Mouse (Mus musculus) CH12.LX (cell line): ENCODE results near the gene Cux1. TPM values are rescaled to one million over a fixed set of nuclear protein-coding genes. Genes with fewer than 3 reads are reported as not detected.

ENCODE experiments used
- DNase-seq: peaks from one replicate; pipeline ENCODE4 v3.0.0-alpha.2; 2013; ENCODE audit errors: extremely low read depth
- H3K27ac ChIP-seq: 2 replicates; pipeline ENCODE4 v1.5.1; 2012; ENCODE audit warnings: low read depth, mild to moderate bottlenecking, control low read depth, moderate library complexity; ENCODE audit not compliant: insufficient read depth
- H3K27me3 ChIP-seq: replicated peaks from 2 replicates; pipeline ENCODE3; 2012; ENCODE audit warnings: inconsistent platforms
- H3K36me3 ChIP-seq, 2 experiments: replicated peaks in 1 of 2; 2 replicates each; pipeline versions ENCODE3 to v1.6.1; 2012; ENCODE audit warnings: inconsistent platforms in 1 of 2, low read length in 1 of 2, mild to moderate bottlenecking in 1 of 2, mixed read lengths in 1 of 2, moderate library complexity in 1 of 2; ENCODE audit not compliant: control insufficient read depth in 1 of 2, insufficient read depth in 1 of 2
- H3K4me1 ChIP-seq, 2 experiments: 2 replicates each; pipeline ENCODE4 v1.6.1; 2012; ENCODE audit warnings: inconsistent platforms in 1 of 2, moderate library complexity in 1 of 2; ENCODE audit not compliant: insufficient read depth in 2 of 2, control insufficient read depth in 1 of 2
- H3K4me2 ChIP-seq: 2 replicates; pipeline ENCODE4 v1.6.1; 2012; ENCODE audit warnings: low read depth, mild to moderate bottlenecking, control low read depth; ENCODE audit not compliant: poor library complexity, insufficient read depth, severe bottlenecking
- H3K4me3 ChIP-seq, 3 experiments: fragments of 150-350 bp in 1 of 3; sonication (generic) in 1 of 3; replicated peaks in 1 of 3; 2 replicates each; pipeline versions ENCODE3 to v1.5.1; 2011 to 2012; ENCODE audit warnings: low read depth in 2 of 3, low read length in 2 of 3, mild to moderate bottlenecking in 2 of 3, moderate library complexity in 2 of 3, control low read depth in 1 of 3, improper control_type of control experiment in 1 of 3, inconsistent platforms in 1 of 3, mixed read lengths in 1 of 3; ENCODE audit not compliant: poor library complexity in 1 of 3
- H3K79me2 ChIP-seq: replicated peaks from 2 replicates; pipeline ENCODE4 v1.6.1; 2012; ENCODE audit warnings: mild to moderate bottlenecking, moderate library complexity; ENCODE audit not compliant: control insufficient read depth, poor library complexity, insufficient read depth, severe bottlenecking; ENCODE audit errors: extremely low read depth
- H3K9ac ChIP-seq: 2 replicates; pipeline ENCODE4 v1.6.1; 2012; ENCODE audit warnings: low read depth, mild to moderate bottlenecking, control low read depth, moderate library complexity; ENCODE audit not compliant: insufficient read depth
- H3K9me3 ChIP-seq: replicated peaks from 2 replicates; pipeline ENCODE3; 2012; ENCODE audit warnings: low read length, inconsistent platforms, mixed read lengths
- BHLHE40 ChIP-seq: IDR thresholded peaks from 2 replicates; pipeline ENCODE4 v1.6.1; 2011; ENCODE audit warnings: mild to moderate bottlenecking, low read depth, low read length, improper control_type of control experiment
- CHD1 ChIP-seq: IDR thresholded peaks from 2 replicates; pipeline ENCODE4 v1.6.1; 2012; ENCODE audit warnings: low read depth, low read length, improper control_type of control experiment, inconsistent platforms
- CTCF ChIP-seq, 2 experiments: IDR thresholded peaks in 1 of 2; conservative IDR thresholded peaks in 1 of 2; 2 replicates each; pipeline ENCODE4 v1.5.1; 2011 to 2012; ENCODE audit warnings: low read depth in 2 of 2, low read length in 2 of 2, improper control_type of control experiment in 1 of 2, inconsistent platforms in 1 of 2, mild to moderate bottlenecking in 1 of 2, moderate library complexity in 1 of 2
- EP300 ChIP-seq: IDR thresholded peaks from 2 replicates; pipeline ENCODE4 v1.6.1; 2011; ENCODE audit warnings: low read length, improper control_type of control experiment
- HCFC1 ChIP-seq: IDR thresholded peaks from 2 replicates; pipeline ENCODE4 v1.6.1; 2012; ENCODE audit warnings: low read depth, mild to moderate bottlenecking, inconsistent platforms, low read length, improper control_type of control experiment
- IRF4 ChIP-seq: IDR thresholded peaks from 2 replicates; pipeline ENCODE4 v1.6.1; 2014; ENCODE audit warnings: low read depth, mild to moderate bottlenecking, inconsistent platforms, low read length, improper control_type of control experiment
- KAT2A ChIP-seq: IDR thresholded peaks from 2 replicates; pipeline ENCODE4 v1.6.1; 2012; ENCODE audit warnings: low read length, improper control_type of control experiment, inconsistent platforms; ENCODE audit not compliant: insufficient replicate concordance
- MAFK ChIP-seq: IDR thresholded peaks from 2 replicates; pipeline ENCODE4 v1.6.1; 2011; ENCODE audit warnings: low read length, improper control_type of control experiment; ENCODE audit not compliant: insufficient replicate concordance
- MEF2A ChIP-seq: IDR thresholded peaks from 2 replicates; pipeline ENCODE4 v1.6.1; 2014; ENCODE audit warnings: low read depth, mild to moderate bottlenecking, inconsistent platforms, low read length, improper control_type of control experiment, borderline replicate concordance
- MXI1 ChIP-seq: IDR thresholded peaks from 2 replicates; pipeline ENCODE4 v1.6.1; 2011; ENCODE audit warnings: mild to moderate bottlenecking, low read depth, low read length, improper control_type of control experiment
- NRF1 ChIP-seq: IDR thresholded peaks from 2 replicates; pipeline ENCODE4 v1.6.1; 2014; ENCODE audit warnings: low read depth, mild to moderate bottlenecking, inconsistent platforms, low read length, improper control_type of control experiment, moderate library complexity
- PAX5 ChIP-seq: IDR thresholded peaks from 2 replicates; pipeline ENCODE4 v1.6.1; 2012; ENCODE audit warnings: low read length, inconsistent platforms, mixed read lengths
- POLR2A ChIP-seq: IDR thresholded peaks from 2 replicates; pipeline ENCODE4 v1.6.1; 2011; ENCODE audit warnings: low read depth, mild to moderate bottlenecking, improper control_type of control experiment, low read length
- POLR2AphosphoS2 ChIP-seq: IDR thresholded peaks from 2 replicates; pipeline ENCODE4 v1.6.1; 2011; ENCODE audit warnings: low read depth, low read length, improper control_type of control experiment
- RCOR1 ChIP-seq: conservative IDR thresholded peaks from 2 replicates; pipeline ENCODE4 v1.6.1; 2012; ENCODE audit warnings: low read depth, mild to moderate bottlenecking, inconsistent platforms, low read length, improper control_type of control experiment
- SMC3 ChIP-seq: IDR thresholded peaks from 2 replicates; pipeline ENCODE4 v1.6.1; 2011; ENCODE audit warnings: low read depth, low read length, improper control_type of control experiment
- USF1 ChIP-seq: IDR thresholded peaks from 2 replicates; pipeline ENCODE4 v1.6.1; 2014; ENCODE audit warnings: low read depth, mild to moderate bottlenecking, inconsistent platforms, low read length, improper control_type of control experiment
- ZNF384 ChIP-seq: IDR thresholded peaks from 2 replicates; pipeline ENCODE4 v1.6.1; 2012; ENCODE audit warnings: low read depth, low read length, improper control_type of control experiment, inconsistent platforms
- dilution Hi-C: fragments of 300-500 bp; cut with MboI; formaldehyde crosslinking; loops from 2 replicates; pipeline ENCODE4 v1.14.3; 2020; ENCODE audit warnings: low sequenced_read_pairs; ENCODE audit not compliant: extremely low pct_unique_long_range_greater_than_20kb, extremely low pct_ligation_motif_present
- in situ Hi-C: fragments of 300-500 bp; cut with MboI; formaldehyde crosslinking; loops from 3 replicates; pipeline ENCODE4 v1.14.3; 2019; ENCODE audit warnings: low sequenced_read_pairs, low pct_ligation_motif_present, low pct_unique_long_range_greater_than_20kb, mixed read lengths
- polyA plus RNA-seq: library from polyadenylated mRNA; unstranded; fragments of >175 nt; gene quantifications from 2 replicates; pipeline ENCODE4 v1.2.1, GENCODE M21; 2012; ENCODE audit warnings: low read depth; ENCODE audit not compliant: insufficient read length
- total RNA-seq, 2 experiments: library from RNA; depleted of rRNA; stranded (reverse); fragments of 300-350 nt in 1 of 2; fragments of >200 nt in 1 of 2; gene quantifications; 2 replicates each; pipeline ENCODE4 v1.2.3; 2012 to 2014

The Cux1 gene
- total and polyA plus RNA-seq, 3 experiments = 12.4 to 21.9 (median 19.6) TPM

DNA sequence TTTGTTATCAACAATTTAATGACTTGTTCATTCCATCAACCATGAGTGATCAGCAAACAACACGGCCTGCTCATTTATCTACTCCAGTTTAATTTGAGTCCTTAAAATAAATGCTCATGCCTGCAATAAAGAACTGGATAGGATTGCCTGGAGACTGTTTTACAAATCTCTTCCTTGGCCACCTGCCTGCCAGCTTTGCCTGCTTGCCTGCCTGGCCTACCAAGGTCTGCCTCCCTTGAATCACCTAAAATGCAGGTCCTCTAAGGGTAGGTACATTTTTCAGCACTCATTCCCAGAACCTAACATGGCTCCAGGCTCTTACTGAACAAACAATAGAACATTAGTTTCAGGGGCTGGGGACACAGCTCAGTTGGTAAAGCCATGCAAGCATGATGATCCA, 39.4 kb downstream of the Cux1 start:
- H3K4me2 ChIP-seq = no peak overlapping the region
- TF ChIP-seq MEF2A = no peak
- no peak for TF ChIP-seq CHD1
- TF ChIP-seq RCOR1 = no peak
- TF ChIP-seq BHLHE40 = no peak
- no peaks in the 10 kb centered on the region for H3K27me3 ChIP-seq
- no peaks in the 10 kb centered on the region for H3K9me3 ChIP-seq
- H3K27ac ChIP-seq = no peak overlapping the region
- peaks cover 6% of the 10 kb centered on the region for H3K79me2 ChIP-seq
- H3K4me3 ChIP-seq = no peak overlapping the region
- peaks cover 10 to 25% of the 10 kb centered on the region in 2 experiments for H3K4me1 ChIP-seq
- DNase-seq = no peak
- in situ Hi-C loops (no loop called here), dilution Hi-C loops (no loop called here)
- H3K36me3 ChIP-seq = peaks cover 0 to 9% of the 10 kb centered on the region in 2 experiments
- no peak overlapping the region for H3K9ac ChIP-seq

DNA sequence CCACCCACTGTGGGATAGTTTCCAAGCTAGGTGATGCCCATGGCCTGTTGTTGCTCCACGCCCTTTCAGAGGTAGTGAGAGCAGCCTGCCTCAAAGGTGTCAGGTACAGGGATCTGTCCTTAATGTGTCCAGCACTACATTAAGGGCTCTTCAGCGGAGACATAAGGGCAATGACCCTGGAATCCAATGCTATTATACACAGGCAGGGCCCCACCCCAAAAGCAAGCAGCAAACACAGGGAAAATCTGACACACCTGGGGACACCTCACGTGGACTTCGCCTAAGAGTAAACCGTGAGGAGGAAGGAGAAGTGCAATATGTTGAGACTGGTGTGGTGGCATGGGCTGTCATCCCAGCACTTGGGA, 40.8 kb downstream of the Cux1 start:
- no peak overlapping the region for H3K27ac ChIP-seq
- no peak for DNase-seq
- H3K79me2 ChIP-seq = peaks cover 6% of the 10 kb centered on the region; the same call in 1 of the 2 replicates
- in situ Hi-C loops (no loop called here), dilution Hi-C loops (no loop called here)
- no peaks in the 10 kb centered on the region for H3K27me3 ChIP-seq
- H3K4me3 ChIP-seq = no peak overlapping the region
- H3K9ac ChIP-seq = no peak overlapping the region
- TF ChIP-seq CHD1 (no peak), NRF1 (no peak), USF1 (no peak), KAT2A (no peak), POLR2AphosphoS2 (no peak), IRF4 (no peak), SMC3 (no peak), RCOR1 (no peak), CTCF (conservative IDR thresholded peaks at IDR 0.05 in 1 of 2, IDR thresholded peaks at IDR 0.05 in 1 of 2; ENCODE audit: low read depth in 2 of 2, low read length in 2 of 2) (no peak), POLR2A (no peak), MXI1 (no peak), MAFK (no peak), EP300 (no peak), ZNF384 (no peak), HCFC1 (no peak), PAX5 (no peak)
- H3K36me3 ChIP-seq = peaks cover 0 to 11% of the 10 kb centered on the region in 2 experiments
- peaks cover 3 to 23% of the 10 kb centered on the region in 2 experiments; a peak in 3 of 4 replicates for H3K4me1 ChIP-seq
- H3K9me3 ChIP-seq = no peaks in the 10 kb centered on the region
- H3K4me2 ChIP-seq = no peak overlapping the region
